Mouse (Mus musculus) heart, postnatal 0 days (tissue): ENCODE data around the gene Clspn.
A peak's percentile ranks its signal among the peaks of the same experiment; 100 is the strongest.

Experiments
- CTCF ChIP-seq: IDR thresholded peaks from 2 replicates; pipeline ENCODE4 v1.5.1; 2016; ENCODE audit warnings: antibody characterized with exemption, control low read depth, low read depth
- EP300 ChIP-seq: IDR thresholded peaks from 2 replicates; pipeline ENCODE4 v1.6.1; 2016; ENCODE audit warnings: antibody characterized with exemption, low read depth

DNA sequence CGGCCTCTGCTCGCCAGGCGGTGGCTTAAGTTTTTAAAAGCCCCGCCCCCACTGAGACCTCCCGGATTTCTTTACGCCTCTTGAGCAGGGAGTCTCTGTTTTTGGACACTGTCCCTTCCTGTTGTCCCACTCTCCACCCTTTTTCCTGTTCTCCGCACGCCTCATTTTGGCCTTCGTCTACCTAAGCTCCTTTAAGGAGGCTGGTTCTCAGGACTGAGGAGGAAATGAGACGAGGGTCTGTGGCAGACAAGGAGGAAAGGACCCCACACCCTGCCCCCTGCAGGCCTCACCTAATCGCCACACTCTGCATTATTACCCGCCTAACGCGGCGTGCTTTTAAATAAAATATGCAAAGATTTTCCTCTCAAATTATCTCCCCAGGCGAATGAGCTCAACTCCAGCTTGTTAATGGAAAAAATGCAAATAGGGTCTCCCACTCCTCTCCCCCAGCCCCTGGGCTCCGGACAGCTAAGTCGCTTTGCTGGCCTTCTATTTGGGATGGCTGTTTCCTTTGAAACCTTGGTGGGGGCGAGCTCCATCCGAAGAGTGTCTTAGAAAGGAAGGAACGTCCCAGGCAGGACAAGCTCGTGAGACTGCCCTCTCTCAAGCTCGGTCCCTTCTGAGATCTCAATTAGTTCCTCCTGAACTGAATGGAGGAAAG lies 70.4 kb downstream of the Clspn start:
- TF ChIP-seq CTCF, result 0 out of 2 replicates have a peak, but pooled peaks have one; percentile 19
- TF ChIP-seq EP300, result no peak
